Mouse (Mus musculus): Measurements from ENCODE around the gene Frmd4b.

GRCm38 (mm10) chr6:97458358-97458757 is 159.0 kb downstream of the Frmd4b start:
- TF ChIP-seq EP300 (IDR thresholded peaks at IDR 0.05) (no peak), CTCF (IDR thresholded peaks at IDR 0.05) (no peak)

All from lung, postnatal 0 days (tissue).